In genomic region chr7:82719285-82719684, GRCm38 (mm10) we compare ENCODE assay signal across 8 mouse cellular contexts.
DNase-seq lines count a peak whose midpoint lies in the region; ATAC-seq and TF ChIP-seq lines count a peak whose summit lies in the region.

No protein-coding gene starts in this region.

- no peak for TF ChIP-seq EP300 in heart, postnatal 0 days (IDR thresholded peaks at IDR 0.05; ENCODE audit: low read depth)
- no peak for TF ChIP-seq EP300 in ES-Bruce4 (IDR thresholded peaks at IDR 0.05; ENCODE audit: insufficient read depth, low read depth, low read length)

- 65% methylated on average over 5 of the region's 5 CpGs for WGBS in heart, postnatal 0 days
- WGBS in midbrain, embryonic 12.5 days = 75% methylated on average over 5 of the region's 5 CpGs

- H3K4me3 ChIP-seq in heart, postnatal 0 days (ENCODE audit: low read depth, low read length) = no peak overlapping the region
- no peak overlapping the region for H3K4me3 ChIP-seq in ES-Bruce4 (ENCODE audit: low read depth, low read length)
- no peak overlapping the region for H3K4me3 ChIP-seq in midbrain, embryonic 12.5 days

- ATAC-seq in heart, postnatal 0 days (ENCODE audit: insufficient read depth, low read depth) = peak; percentile 67; the same call in 1 of the 2 replicates
- ATAC-seq in midbrain, embryonic 12.5 days (ENCODE audit: low FRiP score, low read depth) = peak; percentile 42

- no peak overlapping the region for H3K27ac ChIP-seq in heart, postnatal 0 days (ENCODE audit: low read depth)
- H3K27ac ChIP-seq in ES-Bruce4 (ENCODE audit: insufficient read depth, low read length) = no peak overlapping the region
- H3K27ac ChIP-seq in midbrain, embryonic 12.5 days (replicated peaks) = no peak overlapping the region

- H3K4me1 ChIP-seq in heart, postnatal 0 days (ENCODE audit: control insufficient read depth, insufficient read depth) = peaks cover 20% of the 10 kb centered on the region
- H3K4me1 ChIP-seq in ES-Bruce4 (ENCODE audit: control insufficient read depth, insufficient read depth, low read length) = no peaks in the 10 kb centered on the region
- H3K4me1 ChIP-seq in midbrain, embryonic 12.5 days = peaks cover 9% of the 10 kb centered on the region

- intact Hi-C loops in left cerebral cortex, postnatal 10 days (cut with DNase I) = loop anchor here (2.0 to 5.0 kb wide), 2 partner anchors 148 to 833 kb away; partner anchors contain the start of gene Mex3b

- H3K4me2 ChIP-seq in heart, postnatal 0 days (ENCODE audit: low read depth, low read length) = no peak overlapping the region
- no peak overlapping the region for H3K4me2 ChIP-seq in midbrain, embryonic 12.5 days (replicated peaks)

- no peak for TF ChIP-seq POLR2A in ES-Bruce4 (IDR thresholded peaks at IDR 0.05; ENCODE audit: insufficient read depth, low read length)

- H3K36me3 ChIP-seq in heart, postnatal 0 days (replicated peaks; ENCODE audit: control insufficient read depth, insufficient read depth, low read length) = no peaks in the 10 kb centered on the region
- H3K36me3 ChIP-seq in ES-Bruce4 (ENCODE audit: control insufficient read depth, insufficient read depth, low read length, poor library complexity, severe bottlenecking) = no peaks in the 10 kb centered on the region
- peaks cover 5% of the 10 kb centered on the region; the same call in 1 of the 2 replicates for H3K36me3 ChIP-seq in midbrain, embryonic 12.5 days

- no peaks in the 10 kb centered on the region for H3K27me3 ChIP-seq in heart, postnatal 0 days (ENCODE audit: control insufficient read depth, insufficient read depth, low read length)
- H3K27me3 ChIP-seq in ES-Bruce4 (ENCODE audit: control insufficient read depth, insufficient read depth, low read length, poor library complexity, severe bottlenecking) = no peaks in the 10 kb centered on the region
- H3K27me3 ChIP-seq in midbrain, embryonic 12.5 days = no peaks in the 10 kb centered on the region

- DNase-seq in heart, postnatal 0 days (ENCODE audit: low spot score) = peak; percentile 72
- no peak for DNase-seq in heart, adult 18-20 months
- DNase-seq in embryo, embryonic 11 days = peak; percentile 72
- DNase-seq in frontal cortex, postnatal 36 days (ENCODE audit: low spot score in 2 of 2) = no peak
- DNase-seq in left cerebral cortex, postnatal 10 days (ENCODE audit: extremely low spot score in 1 of 2, low spot score in 2 of 2) = no peak
- no peak for DNase-seq in layer of hippocampus, adult 18-20 months (ENCODE audit: low spot score in 2 of 2)

- no peak overlapping the region for H3K9ac ChIP-seq in heart, postnatal 0 days (replicated peaks; ENCODE audit: low read depth, low read length)
- no peak overlapping the region for H3K9ac ChIP-seq in ES-Bruce4 (ENCODE audit: low read depth, poor library complexity, severe bottlenecking)
- H3K9ac ChIP-seq in midbrain, embryonic 12.5 days (replicated peaks) = no peak overlapping the region

- TF ChIP-seq CTCF in heart, postnatal 0 days (IDR thresholded peaks at IDR 0.05; ENCODE audit: low read depth) = peak; percentile 65
- peak; percentile 53 for TF ChIP-seq CTCF in ES-Bruce4 (IDR thresholded peaks at IDR 0.05; ENCODE audit: low read depth, low read length)

- no peaks in the 10 kb centered on the region for H3K9me3 ChIP-seq in heart, postnatal 0 days (replicated peaks; ENCODE audit: control insufficient read depth, low read length)
- H3K9me3 ChIP-seq in ES-Bruce4 (replicated peaks; ENCODE audit: control insufficient read depth, insufficient read depth, low read length, poor library complexity, severe bottlenecking) = no peaks in the 10 kb centered on the region
- H3K9me3 ChIP-seq in midbrain, embryonic 12.5 days = no peaks in the 10 kb centered on the region

Comparison
In these comparisons a context has a peak if more than half of its experiments do, and no peak if none do; other contexts are left out.
1. DNase-seq: peak in heart, postnatal 0 days (single experiment) and embryo, embryonic 11 days (single experiment); none in heart, adult 18-20 months (0 of 2), frontal cortex, postnatal 36 days (0 of 2), left cerebral cortex, postnatal 10 days (0 of 2) and layer of hippocampus, adult 18-20 months (0 of 2).